Mouse (Mus musculus) stomach, postnatal 0 days (tissue): ENCODE data around the gene Cep55.

ENCODE experiments used
- CTCF ChIP-seq: IDR thresholded peaks from 2 replicates; pipeline ENCODE4 v1.5.1; 2016; ENCODE audit warnings: antibody characterized with exemption, low read depth, mild to moderate bottlenecking, moderate library complexity
- EP300 ChIP-seq: optimal IDR thresholded peaks from 2 replicates; pipeline ENCODE3; 2016; ENCODE audit warnings: antibody characterized with exemption

GRCm38 (mm10) chr19:38031144-38031543, 23.7 kb upstream of the Cep55 start:
- no peak for TF ChIP-seq CTCF
- no peak for TF ChIP-seq EP300
